Mouse (Mus musculus) embryo, embryonic 10.5 days (tissue): ENCODE results near the gene Catsperb.
"Not testable (repeated sequence)": the region's sequence is repeated elsewhere in the genome, so short reads cannot be mapped to it uniquely, and the experiment has no call there.

Experiments
- DNase-seq: peaks from one replicate; pipeline ENCODE4 v3.0.0-alpha.2; 2015; ENCODE audit warnings: low spot score

The Catsperb gene

DNA sequence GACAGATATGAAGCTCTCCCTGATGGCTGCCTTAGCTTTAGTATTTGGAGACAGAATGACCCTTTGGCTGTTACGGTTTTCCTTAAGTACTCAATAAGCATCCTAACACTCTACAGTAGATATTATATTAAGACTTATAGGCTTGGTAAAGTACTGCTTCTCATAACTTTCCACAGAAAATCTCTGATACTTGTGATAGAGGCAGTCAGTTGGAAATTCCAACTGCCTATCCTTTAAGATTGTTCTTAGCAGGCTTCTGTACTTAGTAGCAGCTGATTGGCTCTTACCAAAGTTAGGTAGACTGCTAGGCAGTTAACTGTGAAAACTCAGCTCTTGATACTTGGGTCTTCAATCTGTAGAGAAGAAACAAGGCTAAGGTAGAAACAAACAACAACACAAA, at the start of gene Catsperb:
Gene Catsperb, plus strand, starts transcription at position 301 of the 400 bp plus-strand sequence.
- DNase-seq: not testable (repeated sequence)

DNA sequence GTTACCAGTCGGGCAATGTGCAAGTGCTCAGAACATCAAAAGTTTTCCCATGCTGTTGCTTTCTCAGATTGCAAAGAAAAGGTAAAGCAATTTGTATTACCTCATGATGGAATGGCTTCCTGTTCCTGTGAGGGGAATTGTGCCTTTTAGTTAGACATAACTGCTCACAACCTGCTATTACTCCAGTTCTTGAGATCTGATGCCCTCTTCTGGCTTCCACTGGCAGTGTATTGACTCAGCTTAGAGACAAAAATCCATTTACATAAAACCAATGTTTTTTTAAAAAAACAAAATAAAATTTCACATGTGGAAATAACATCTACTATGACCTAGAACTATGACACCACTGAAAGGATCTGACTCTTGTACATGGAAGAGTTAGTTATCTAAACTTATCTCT, 43.0 kb upstream of the Catsperb start:
- not testable (repeated sequence) for DNase-seq

GRCm38 (mm10) chr12:101381460-101381859, 23.0 kb upstream of the Catsperb start:
- not testable (repeated sequence) for DNase-seq

- no peak for DNase-seq
Observed at GRCm38 (mm10) chr12:101426131-101426530, 21.7 kb downstream of the Catsperb start.

- DNase-seq: no peak
Observed at GRCm38 (mm10) chr12:101462051-101462450, 57.6 kb downstream of the Catsperb start.

GRCm38 (mm10) chr12:101483571-101483970, 79.1 kb downstream of the Catsperb start:
- DNase-seq: no peak

DNA sequence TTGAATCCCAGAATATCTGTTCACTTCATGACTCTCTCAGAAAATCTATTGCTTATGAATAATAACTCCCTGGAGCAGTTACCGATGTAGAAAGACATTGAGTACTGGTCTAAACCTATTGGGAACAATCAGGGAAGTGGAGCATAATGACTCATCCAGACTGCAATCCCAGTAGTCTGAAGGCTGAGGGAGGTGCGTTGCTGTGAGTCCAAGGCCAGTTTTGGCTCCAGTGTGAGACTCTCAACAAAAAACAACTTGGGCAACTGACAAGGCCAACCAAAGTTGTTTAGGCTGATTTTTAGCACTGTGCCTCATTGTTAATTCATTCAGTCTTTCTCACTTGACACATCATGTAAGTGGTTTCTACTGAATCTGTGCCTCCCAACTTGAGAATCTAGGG, 106.9 kb downstream of the Catsperb start:
- DNase-seq: not testable (repeated sequence)

- DNase-seq: not testable (repeated sequence)
Observed at GRCm38 (mm10) chr12:101606622-101607021, 202.2 kb downstream of the Catsperb start.

- DNase-seq: no peak
Observed at GRCm38 (mm10) chr12:101633137-101633536, 228.7 kb downstream of the Catsperb start.

DNA sequence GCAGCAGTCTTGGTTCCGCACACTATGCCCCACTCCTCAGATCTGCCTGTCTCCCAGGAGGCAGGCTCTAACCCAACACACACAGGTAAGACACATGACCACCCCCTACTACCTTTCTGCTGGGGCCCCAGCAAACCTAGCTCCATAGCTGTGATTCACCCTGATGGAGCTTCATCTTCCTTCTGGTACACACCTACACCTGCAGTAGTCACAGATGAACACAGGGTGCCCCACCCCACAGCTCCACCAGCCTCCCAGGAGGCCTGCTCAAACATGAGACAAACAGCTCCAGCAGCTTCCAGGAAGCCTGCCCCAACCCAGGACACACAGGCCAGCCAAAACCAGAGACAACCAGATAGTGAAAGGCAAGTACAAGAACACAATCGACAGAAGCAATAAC, 263.0 kb downstream of the Catsperb start:
- no peak for DNase-seq
